ENCODE assay signal across 27 mouse cellular contexts in genomic region chr8:10951567-10951966, GRCm38 (mm10). TPM values are rescaled to one million over a fixed set of nuclear protein-coding genes. Genes with fewer than 3 reads are reported as not detected.
DNase-seq lines count a peak whose midpoint lies in the region; ATAC-seq and TF ChIP-seq lines count a peak whose summit lies in the region.
"Had no signal": no experiment of that assay in that cellular context is flagged by ENCODE, and none has a peak within 500 bp of the region (broad histone marks: within the 10 kb centered on the region; RNA-seq: fewer than 3 reads in every experiment).

No protein-coding gene starts in this region.

- H3K4me3 ChIP-seq in forebrain, embryonic 10.5 days, result no peak overlapping the region
- H3K4me3 ChIP-seq in forebrain, embryonic 14.5 days (ENCODE audit: low read depth, low read length), result no peak overlapping the region
- H3K4me3 ChIP-seq in kidney, embryonic 16.5 days (ENCODE audit: low read length), result no peak overlapping the region
- H3K4me3 ChIP-seq in embryonic facial prominence, embryonic 11.5 days (ENCODE audit: low read depth, low read length), result no peak overlapping the region
- H3K4me3 ChIP-seq in limb, embryonic 14.5 days (replicated peaks; ENCODE audit: low read length), result no peak overlapping the region
- H3K4me3 ChIP-seq: gastrocnemius, adult 2 months; heart, adult 2 months; liver, embryonic 15.5 days; lung, embryonic 15.5 days; myocyte; neural tube, embryonic 13.5 days had no signal

- WGBS in forebrain, embryonic 10.5 days, result 55% methylated on average over 4 of the region's 4 CpGs
- 75% methylated on average over 4 of the region's 4 CpGs for WGBS in forebrain, embryonic 14.5 days
- 34% methylated on average over 4 of the region's 4 CpGs for WGBS in kidney, embryonic 16.5 days
- 36% methylated on average over 4 of the region's 4 CpGs for WGBS in embryonic facial prominence, embryonic 11.5 days
- 56% methylated on average over 4 of the region's 4 CpGs for WGBS in limb, embryonic 14.5 days

- no peak overlapping the region for H3K9ac ChIP-seq in forebrain, embryonic 14.5 days (ENCODE audit: low read length)
- H3K9ac ChIP-seq in kidney, embryonic 16.5 days (replicated peaks; ENCODE audit: low read length), result no peak overlapping the region
- H3K9ac ChIP-seq in embryonic facial prominence, embryonic 11.5 days (replicated peaks; ENCODE audit: low read length), result no peak overlapping the region
- no peak overlapping the region for H3K9ac ChIP-seq in limb, embryonic 14.5 days (ENCODE audit: low read depth, low read length, severe bottlenecking)
- H3K9ac ChIP-seq: liver, embryonic 15.5 days; lung, embryonic 15.5 days; neural tube, embryonic 13.5 days had no signal

- TF ChIP-seq POLR2A in limb, embryonic 14.5 days (IDR thresholded peaks at IDR 0.05; ENCODE audit: borderline replicate concordance, extremely low read depth, insufficient read depth, insufficient read length), result no peak

- H3K27ac ChIP-seq in forebrain, embryonic 10.5 days, result peak overlapping the region; percentile 73
- no peak overlapping the region for H3K27ac ChIP-seq in forebrain, embryonic 14.5 days (ENCODE audit: low read depth, low read length)
- peak overlapping the region; percentile 48; the same call in 1 of the 2 replicates for H3K27ac ChIP-seq in kidney, embryonic 16.5 days (ENCODE audit: low read length)
- no peak overlapping the region for H3K27ac ChIP-seq in embryonic facial prominence, embryonic 11.5 days (replicated peaks; ENCODE audit: low read depth, low read length)
- H3K27ac ChIP-seq in limb, embryonic 14.5 days (replicated peaks; ENCODE audit: low read depth, low read length), result no peak overlapping the region
- H3K27ac ChIP-seq: gastrocnemius, adult 2 months; heart, adult 2 months; hindbrain, postnatal 0 days; liver, embryonic 15.5 days; lung, embryonic 15.5 days; neural tube, embryonic 13.5 days had no signal

- H3K9me3 ChIP-seq in forebrain, embryonic 10.5 days, result no peaks in the 10 kb centered on the region
- H3K9me3 ChIP-seq in forebrain, embryonic 14.5 days (replicated peaks; ENCODE audit: control insufficient read depth, low read length), result no peaks in the 10 kb centered on the region
- H3K9me3 ChIP-seq in kidney, embryonic 16.5 days (ENCODE audit: low read length), result no peaks in the 10 kb centered on the region
- no peaks in the 10 kb centered on the region for H3K9me3 ChIP-seq in embryonic facial prominence, embryonic 11.5 days (replicated peaks; ENCODE audit: control insufficient read depth, low read length)
- H3K9me3 ChIP-seq in limb, embryonic 14.5 days (ENCODE audit: control insufficient read depth, low read length), result no peaks in the 10 kb centered on the region
- H3K9me3 ChIP-seq: liver, embryonic 15.5 days; lung, embryonic 15.5 days; neural tube, embryonic 13.5 days had no signal

- no peak overlapping the region for H3K4me2 ChIP-seq in forebrain, embryonic 14.5 days (ENCODE audit: low read length)
- no peak overlapping the region for H3K4me2 ChIP-seq in kidney, embryonic 16.5 days (replicated peaks; ENCODE audit: low read depth, low read length)
- no peak overlapping the region for H3K4me2 ChIP-seq in embryonic facial prominence, embryonic 11.5 days (ENCODE audit: low read depth, low read length)
- no peak overlapping the region for H3K4me2 ChIP-seq in limb, embryonic 14.5 days (replicated peaks; ENCODE audit: low read depth, low read length, severe bottlenecking)
- H3K4me2 ChIP-seq: liver, embryonic 15.5 days; lung, embryonic 15.5 days; midbrain, embryonic 11.5 days; neural tube, embryonic 13.5 days had no signal

- DNase-seq in forebrain, embryonic 10.5 days (ENCODE audit: extremely low spot score, low spot score), result no peak
- no peak for DNase-seq in forebrain, embryonic 14.5 days (ENCODE audit: low spot score)
- no peak for DNase-seq in kidney, postnatal 14 days
- peak; percentile 42 for DNase-seq in embryonic facial prominence, embryonic 11.5 days (ENCODE audit: low spot score)
- DNase-seq in limb, embryonic 14.5 days (ENCODE audit: low spot score), result peak; percentile 17
- DNase-seq in lung, adult 18-20 months, result no peak
- no peak for DNase-seq in adrenal gland, adult 8-10 months
- DNase-seq: adrenal gland, adult 2 months; cerebellum, adult 2 months; cerebellum, postnatal 36 days; gastrocnemius, adult 2 months; gastrocnemius, postnatal 36 days; heart, adult 2 months; heart, postnatal 14 days; kidney, postnatal 10 days; right cerebral cortex, postnatal 4 days; thymus, adult 2 months; thymus, postnatal 36 days had no signal

- no peaks in the 10 kb centered on the region for H3K36me3 ChIP-seq in forebrain, embryonic 10.5 days (replicated peaks)
- H3K36me3 ChIP-seq in forebrain, embryonic 14.5 days (ENCODE audit: control insufficient read depth, insufficient read depth, low read length), result no peaks in the 10 kb centered on the region
- H3K36me3 ChIP-seq in kidney, embryonic 16.5 days (ENCODE audit: insufficient read depth, low read length), result no peaks in the 10 kb centered on the region
- H3K36me3 ChIP-seq in embryonic facial prominence, embryonic 11.5 days (replicated peaks; ENCODE audit: control insufficient read depth, insufficient read depth, low read depth, low read length), result no peaks in the 10 kb centered on the region
- H3K36me3 ChIP-seq in limb, embryonic 14.5 days (ENCODE audit: control insufficient read depth, insufficient read depth, low read length), result no peaks in the 10 kb centered on the region
- H3K36me3 ChIP-seq: liver, embryonic 15.5 days; lung, embryonic 15.5 days; neural tube, embryonic 13.5 days had no signal

- H3K27me3 ChIP-seq in forebrain, embryonic 10.5 days (ENCODE audit: poor library complexity, severe bottlenecking), result peaks cover 56% of the 10 kb centered on the region
- H3K27me3 ChIP-seq in forebrain, embryonic 14.5 days (replicated peaks; ENCODE audit: control insufficient read depth, insufficient read depth, low read length), result 0 out of 2 replicates have a peak, but pooled peaks cover 12% of the 10 kb centered on the region
- 0 out of 2 replicates have a peak, but pooled peaks cover 9% of the 10 kb centered on the region for H3K27me3 ChIP-seq in kidney, embryonic 16.5 days (ENCODE audit: insufficient read depth, low read length)
- H3K27me3 ChIP-seq in embryonic facial prominence, embryonic 11.5 days (ENCODE audit: control insufficient read depth, insufficient read depth, low read length), result no peaks in the 10 kb centered on the region
- no peaks in the 10 kb centered on the region for H3K27me3 ChIP-seq in limb, embryonic 14.5 days (ENCODE audit: control insufficient read depth, insufficient read depth, low read length)
- H3K27me3 ChIP-seq: liver, embryonic 15.5 days had no signal

- H3K4me1 ChIP-seq in forebrain, embryonic 10.5 days, result peaks cover 59% of the 10 kb centered on the region
- peaks cover 9% of the 10 kb centered on the region for H3K4me1 ChIP-seq in forebrain, embryonic 14.5 days (ENCODE audit: control insufficient read depth, insufficient read depth, low read length)
- H3K4me1 ChIP-seq in kidney, embryonic 16.5 days (ENCODE audit: insufficient read depth, low read length), result peaks cover 42% of the 10 kb centered on the region
- no peaks in the 10 kb centered on the region for H3K4me1 ChIP-seq in embryonic facial prominence, embryonic 11.5 days (ENCODE audit: control insufficient read depth, insufficient read depth, low read length)
- peaks cover 14% of the 10 kb centered on the region for H3K4me1 ChIP-seq in limb, embryonic 14.5 days (ENCODE audit: control insufficient read depth, insufficient read depth, low read length)

- no peak for ATAC-seq in forebrain, embryonic 14.5 days
- peak; percentile 37; the same call in 1 of the 2 replicates for ATAC-seq in kidney, embryonic 16.5 days (ENCODE audit: low FRiP score, low TSS enrichment)
- ATAC-seq in embryonic facial prominence, embryonic 11.5 days (replicated peaks; ENCODE audit: insufficient number of reproducible peaks, low FRiP score, low TSS enrichment, low read depth), result no peak
- ATAC-seq in limb, embryonic 14.5 days (ENCODE audit: low FRiP score, low read depth), result no peak
- ATAC-seq: forebrain, embryonic 16.5 days; hindbrain, postnatal 0 days; intestine, embryonic 16.5 days had no signal

RNA-seq across cellular contexts. Expression of gene Irs2, which starts 56.7 kb away (rescaled TPM):
- polyA plus RNA-seq in forebrain, embryonic 10.5 days (2016; fragmentation: Nextera tagmentation; extraction: Ambion mirVana), result 5.7 and 6.1 TPM in 2 replicates
- polyA plus RNA-seq in forebrain, embryonic 14.5 days (2014; fragmentation: Nextera tagmentation; extraction: Ambion mirVana), result 3.9 and 4.0 TPM in 2 replicates
- polyA plus RNA-seq in kidney, embryonic 16.5 days (2015; fragmentation: Nextera tagmentation; extraction: Ambion mirVana), result 4.1 and 4.8 TPM in 2 replicates
- polyA plus RNA-seq in embryonic facial prominence, embryonic 11.5 days (2014; fragmentation: Nextera tagmentation; extraction: Ambion mirVana), result 6.7 and 6.8 TPM in 2 replicates
- polyA plus RNA-seq in limb, embryonic 14.5 days (2012; rRNA removed), result 14.4 and 21.3 TPM in 2 replicates
- polyA plus RNA-seq in limb, embryonic 14.5 days (2014; fragmentation: Nextera tagmentation; extraction: Ambion mirVana), result 9.7 and 11.8 TPM in 2 replicates
- 10 to 100 TPM; 18.6 to 28.6 (median 20.4) TPM for total RNA-seq in adrenal gland, adult 8-10 months (2022)

Comparison
In these comparisons a context has a peak if more than half of its experiments do, and no peak if none do; other contexts are left out.
1. H3K27ac ChIP-seq: peak in forebrain, embryonic 10.5 days (single experiment) and kidney, embryonic 16.5 days (single experiment); none in forebrain, embryonic 14.5 days (single experiment), embryonic facial prominence, embryonic 11.5 days (single experiment) and limb, embryonic 14.5 days (single experiment).
2. DNase-seq: peak in embryonic facial prominence, embryonic 11.5 days (single experiment) and limb, embryonic 14.5 days (single experiment); none in forebrain, embryonic 10.5 days (single experiment), forebrain, embryonic 14.5 days (single experiment), kidney, postnatal 14 days (single experiment), lung, adult 18-20 months (0 of 2) and adrenal gland, adult 8-10 months (single experiment).